8 mouse cellular contexts compared by ENCODE assay signal in the genomic region with DNA sequence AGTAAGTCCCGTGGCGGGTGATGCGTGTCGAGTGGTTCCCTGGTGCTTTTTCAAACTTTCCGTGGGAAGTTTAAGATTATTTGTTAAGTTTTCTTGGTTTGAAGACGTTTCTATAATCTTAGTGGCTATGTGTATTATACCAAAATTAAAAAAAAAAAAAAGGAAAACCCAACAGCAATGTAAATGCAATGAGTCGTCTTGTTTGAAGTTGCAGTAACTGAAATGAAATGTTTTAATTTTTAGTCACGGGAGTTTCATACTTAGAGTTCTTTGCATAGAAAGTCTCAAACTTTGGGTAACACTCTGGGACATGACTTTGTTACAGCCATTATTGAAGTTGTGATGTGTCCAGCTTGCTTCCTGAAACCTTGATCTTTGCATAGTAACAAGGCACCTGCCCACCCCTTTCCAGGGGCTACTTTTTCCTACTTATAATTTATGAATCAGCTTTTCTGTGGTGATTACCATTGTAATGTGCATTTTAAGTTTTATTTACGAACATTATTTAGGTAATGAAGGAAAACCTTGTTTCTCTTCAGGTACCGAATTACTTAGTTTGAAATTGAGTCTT. TPM values are rescaled to one million over a fixed set of nuclear protein-coding genes. Genes with fewer than 3 reads are reported as not detected.
DNase-seq lines count a peak whose midpoint lies in the region; ATAC-seq lines count a peak whose summit lies in the region.

No protein-coding gene starts in this region.

- H3K9me3 ChIP-seq in lung, embryonic 15.5 days = no peaks in the 10 kb centered on the region
- H3K9me3 ChIP-seq in embryonic facial prominence, embryonic 12.5 days = no peaks in the 10 kb centered on the region
- H3K9me3 ChIP-seq in intestine, embryonic 16.5 days (ENCODE audit: control insufficient read depth, low read length) = no peaks in the 10 kb centered on the region
- no peaks in the 10 kb centered on the region for H3K9me3 ChIP-seq in neural tube, embryonic 15.5 days (replicated peaks)

- ATAC-seq in lung, embryonic 15.5 days (ENCODE audit: borderline replicate concordance, extremely low read depth, low FRiP score, low TSS enrichment) = no peak
- ATAC-seq in embryonic facial prominence, embryonic 12.5 days (ENCODE audit: insufficient number of reproducible peaks, insufficient read depth, low FRiP score, low TSS enrichment) = no peak
- ATAC-seq in intestine, embryonic 16.5 days = no peak
- no peak for ATAC-seq in neural tube, embryonic 15.5 days (ENCODE audit: low FRiP score)

- no peaks in the 10 kb centered on the region for H3K36me3 ChIP-seq in lung, embryonic 15.5 days
- no peaks in the 10 kb centered on the region for H3K36me3 ChIP-seq in embryonic facial prominence, embryonic 12.5 days
- H3K36me3 ChIP-seq in intestine, embryonic 16.5 days (ENCODE audit: control insufficient read depth, insufficient read depth, low read length) = no peaks in the 10 kb centered on the region
- no peaks in the 10 kb centered on the region for H3K36me3 ChIP-seq in neural tube, embryonic 15.5 days

- H3K27ac ChIP-seq in lung, embryonic 15.5 days = peak overlapping the region; percentile 96; the same call in 1 of the 2 replicates
- H3K27ac ChIP-seq in embryonic facial prominence, embryonic 12.5 days = peak overlapping the region; percentile 91; the same call in 1 of the 2 replicates
- H3K27ac ChIP-seq in intestine, embryonic 16.5 days (ENCODE audit: low read length) = peak overlapping the region; percentile 97
- H3K27ac ChIP-seq in neural tube, embryonic 15.5 days (replicated peaks) = peak overlapping the region; percentile 86

- WGBS in lung, embryonic 15.5 days = 11% methylated on average over 10 of the region's 10 CpGs
- 17% methylated on average over 10 of the region's 10 CpGs for WGBS in embryonic facial prominence, embryonic 12.5 days
- WGBS in intestine, embryonic 16.5 days = 13% methylated on average over 10 of the region's 10 CpGs
- WGBS in neural tube, embryonic 15.5 days = 15% methylated on average over 10 of the region's 10 CpGs

- peak overlapping the region; percentile 55 for H3K4me2 ChIP-seq in lung, embryonic 15.5 days
- H3K4me2 ChIP-seq in embryonic facial prominence, embryonic 12.5 days (replicated peaks) = peak overlapping the region; percentile 66
- H3K4me2 ChIP-seq in intestine, embryonic 16.5 days (ENCODE audit: low read depth, low read length) = peak overlapping the region; percentile 63
- H3K4me2 ChIP-seq in neural tube, embryonic 15.5 days = peak overlapping the region; percentile 72

- no peak for DNase-seq in lung, postnatal 14 days
- DNase-seq in retina, embryonic 14.5 days (ENCODE audit: low spot score) = no peak
- no peak for DNase-seq in cerebellum, adult 11 months
- no peak for DNase-seq in cerebellum, postnatal 14 days

- H3K27me3 ChIP-seq in lung, embryonic 15.5 days = no peaks in the 10 kb centered on the region
- H3K27me3 ChIP-seq in embryonic facial prominence, embryonic 12.5 days = no peaks in the 10 kb centered on the region
- H3K27me3 ChIP-seq in intestine, embryonic 16.5 days (replicated peaks; ENCODE audit: control insufficient read depth, insufficient read depth, low read length) = no peaks in the 10 kb centered on the region
- no peaks in the 10 kb centered on the region for H3K27me3 ChIP-seq in neural tube, embryonic 15.5 days (replicated peaks)

- H3K4me1 ChIP-seq in lung, embryonic 15.5 days = peaks cover 29% of the 10 kb centered on the region
- peaks cover 14% of the 10 kb centered on the region for H3K4me1 ChIP-seq in embryonic facial prominence, embryonic 12.5 days
- H3K4me1 ChIP-seq in intestine, embryonic 16.5 days (ENCODE audit: control insufficient read depth, insufficient read depth, low read length) = peaks cover 6% of the 10 kb centered on the region
- H3K4me1 ChIP-seq in neural tube, embryonic 15.5 days = peaks cover 18% of the 10 kb centered on the region

- H3K4me3 ChIP-seq in lung, embryonic 15.5 days = peak overlapping the region; percentile 98
- H3K4me3 ChIP-seq in embryonic facial prominence, embryonic 12.5 days = peak overlapping the region; percentile 87
- peak overlapping the region; percentile 90 for H3K4me3 ChIP-seq in intestine, embryonic 16.5 days (ENCODE audit: low read length)
- peak overlapping the region; percentile 99 for H3K4me3 ChIP-seq in neural tube, embryonic 15.5 days (replicated peaks)

- H3K9ac ChIP-seq in lung, embryonic 15.5 days = peak overlapping the region; percentile 97
- H3K9ac ChIP-seq in embryonic facial prominence, embryonic 12.5 days = peak overlapping the region; percentile 90
- peak overlapping the region; percentile 93 for H3K9ac ChIP-seq in intestine, embryonic 16.5 days (ENCODE audit: low read depth, low read length)
- H3K9ac ChIP-seq in neural tube, embryonic 15.5 days (replicated peaks) = peak overlapping the region; percentile 82

RNA-seq across cellular contexts. Expression of gene Rapgef6, which starts 0.9 kb away (rescaled TPM):
- 34.3 and 37.4 TPM in 2 replicates for polyA plus RNA-seq in lung, embryonic 15.5 days (2015; fragmentation: Nextera tagmentation; extraction: Ambion mirVana)
- 35.0 and 41.2 TPM in 2 replicates for polyA plus RNA-seq in embryonic facial prominence, embryonic 12.5 days (2016; fragmentation: Nextera tagmentation; extraction: Ambion mirVana)
- polyA plus RNA-seq in intestine, embryonic 16.5 days (2015; fragmentation: Nextera tagmentation; extraction: Ambion mirVana) = 25.4 and 28.6 TPM in 2 replicates
- polyA plus RNA-seq in neural tube, embryonic 15.5 days (2015; fragmentation: Nextera tagmentation; extraction: Ambion mirVana) = 35.9 and 36.5 TPM in 2 replicates
